In the genomic region with DNA sequence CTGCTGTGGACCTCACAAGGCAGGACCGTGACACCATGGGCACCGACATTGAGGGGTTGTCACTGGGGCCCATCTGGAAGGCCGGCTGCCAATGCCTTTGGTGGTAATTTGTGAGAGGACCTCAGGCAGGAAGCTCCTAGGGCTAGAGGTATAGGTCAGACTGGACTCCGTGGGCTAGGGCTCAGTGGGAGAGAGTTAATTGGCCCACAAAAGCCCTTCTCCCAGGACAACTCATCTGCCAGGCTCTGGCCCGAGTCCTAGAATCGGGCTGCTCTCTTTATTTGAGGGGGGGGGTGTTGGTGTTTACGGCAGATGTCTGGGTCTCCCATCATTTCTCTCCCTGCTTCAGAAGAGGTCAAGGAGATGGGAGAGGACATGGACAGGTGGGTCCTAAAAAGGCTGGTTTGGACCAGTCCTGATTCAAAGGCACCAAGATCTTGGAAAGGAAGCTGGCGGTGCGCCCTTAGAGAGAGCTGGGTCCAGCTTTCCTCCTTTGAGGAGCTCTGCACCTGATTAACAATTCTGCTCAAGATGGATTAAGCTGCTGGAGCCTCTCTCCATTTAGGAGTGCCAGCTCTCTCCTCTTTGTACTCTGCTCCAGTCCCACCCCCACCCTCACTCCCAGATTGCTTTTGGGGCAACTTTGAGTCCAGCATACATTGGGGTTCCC, we compare ENCODE assay signal across 16 mouse cellular contexts.
DNase-seq lines count a peak whose midpoint lies in the region; ATAC-seq lines count a peak whose summit lies in the region.
"Had no signal": no experiment of that assay in that cellular context is flagged by ENCODE, and none has a peak within 500 bp of the region (broad histone marks: within the 10 kb centered on the region; RNA-seq: fewer than 3 reads in every experiment).

No protein-coding gene starts in this region.

- no peaks in the 10 kb centered on the region for H3K27me3 ChIP-seq in forebrain, embryonic 16.5 days (replicated peaks; ENCODE audit: control insufficient read depth, insufficient read depth, low read length)
- H3K27me3 ChIP-seq in forebrain, embryonic 11.5 days (ENCODE audit: control insufficient read depth, insufficient read depth, low read length) = no peaks in the 10 kb centered on the region
- no peaks in the 10 kb centered on the region for H3K27me3 ChIP-seq in midbrain, embryonic 16.5 days (ENCODE audit: control insufficient read depth, insufficient read depth, low read depth, low read length)
- no peaks in the 10 kb centered on the region for H3K27me3 ChIP-seq in midbrain, embryonic 11.5 days (ENCODE audit: control insufficient read depth, insufficient read depth, low read length)
- H3K27me3 ChIP-seq: CH12.LX; intestine, embryonic 15.5 days; liver, embryonic 12.5 days; midbrain, embryonic 13.5 days; Patski; stomach, embryonic 15.5 days had no signal

- H3K4me1 ChIP-seq in forebrain, embryonic 16.5 days (replicated peaks; ENCODE audit: control insufficient read depth, insufficient read depth, low read length) = peaks cover 20% of the 10 kb centered on the region
- no peaks in the 10 kb centered on the region for H3K4me1 ChIP-seq in forebrain, embryonic 11.5 days (replicated peaks; ENCODE audit: control insufficient read depth, insufficient read depth, low read length)
- H3K4me1 ChIP-seq in midbrain, embryonic 16.5 days (ENCODE audit: control insufficient read depth, insufficient read depth, low read length) = no peaks in the 10 kb centered on the region; the same call in 1 of the 2 replicates
- H3K4me1 ChIP-seq in midbrain, embryonic 11.5 days (ENCODE audit: control insufficient read depth, insufficient read depth, low read length) = no peaks in the 10 kb centered on the region
- H3K4me1 ChIP-seq: liver, embryonic 12.5 days had no signal

- 68% methylated on average over 9 of the region's 9 CpGs for WGBS in forebrain, embryonic 16.5 days
- 79% methylated on average over 9 of the region's 9 CpGs for WGBS in forebrain, embryonic 11.5 days
- WGBS in midbrain, embryonic 16.5 days = 71% methylated on average over 9 of the region's 9 CpGs
- 85% methylated on average over 9 of the region's 9 CpGs for WGBS in midbrain, embryonic 11.5 days

- H3K9me3 ChIP-seq in forebrain, embryonic 16.5 days (ENCODE audit: control insufficient read depth, low read length) = no peaks in the 10 kb centered on the region
- H3K9me3 ChIP-seq in forebrain, embryonic 11.5 days (ENCODE audit: control insufficient read depth, low read length) = no peaks in the 10 kb centered on the region
- H3K9me3 ChIP-seq in midbrain, embryonic 16.5 days (replicated peaks; ENCODE audit: control insufficient read depth, low read length, poor library complexity, severe bottlenecking) = no peaks in the 10 kb centered on the region
- H3K9me3 ChIP-seq in midbrain, embryonic 11.5 days (ENCODE audit: control insufficient read depth, low read length) = no peaks in the 10 kb centered on the region
- H3K9me3 ChIP-seq: intestine, embryonic 15.5 days; liver, embryonic 12.5 days; midbrain, embryonic 13.5 days; stomach, embryonic 15.5 days had no signal

- no peak overlapping the region for H3K9ac ChIP-seq in forebrain, embryonic 16.5 days (replicated peaks; ENCODE audit: low read depth, low read length)
- no peak overlapping the region for H3K9ac ChIP-seq in forebrain, embryonic 11.5 days (ENCODE audit: low read length)
- no peak overlapping the region for H3K9ac ChIP-seq in midbrain, embryonic 16.5 days (ENCODE audit: low read depth, low read length)
- H3K9ac ChIP-seq in midbrain, embryonic 11.5 days (ENCODE audit: low read length) = no peak overlapping the region
- H3K9ac ChIP-seq: intestine, embryonic 15.5 days; liver, embryonic 12.5 days; midbrain, embryonic 13.5 days; stomach, embryonic 15.5 days had no signal

- no peak overlapping the region for H3K4me3 ChIP-seq in forebrain, embryonic 16.5 days (replicated peaks; ENCODE audit: low read length)
- no peak overlapping the region for H3K4me3 ChIP-seq in forebrain, embryonic 11.5 days (ENCODE audit: low read depth, low read length)
- no peak overlapping the region for H3K4me3 ChIP-seq in midbrain, embryonic 16.5 days (ENCODE audit: low read depth, low read length)
- H3K4me3 ChIP-seq in midbrain, embryonic 11.5 days (ENCODE audit: low read depth, low read length) = no peak overlapping the region
- H3K4me3 ChIP-seq: intestine, embryonic 15.5 days; liver, embryonic 12.5 days; midbrain, embryonic 13.5 days; stomach, embryonic 15.5 days had no signal

- H3K27ac ChIP-seq in forebrain, embryonic 16.5 days (ENCODE audit: low read length) = peak overlapping the region; percentile 20; the same call in 1 of the 2 replicates
- no peak overlapping the region for H3K27ac ChIP-seq in forebrain, embryonic 11.5 days (ENCODE audit: low read depth, low read length)
- H3K27ac ChIP-seq in midbrain, embryonic 16.5 days (ENCODE audit: low read length) = 0 out of 2 replicates have a peak overlapping the region, but pooled peaks have one; percentile 29
- no peak overlapping the region for H3K27ac ChIP-seq in midbrain, embryonic 11.5 days (ENCODE audit: low read depth, low read length)
- H3K27ac ChIP-seq: intestine, embryonic 15.5 days; liver, embryonic 12.5 days; midbrain, embryonic 13.5 days; stomach, embryonic 15.5 days had no signal

- H3K36me3 ChIP-seq in forebrain, embryonic 16.5 days (ENCODE audit: control insufficient read depth, insufficient read depth) = no peaks in the 10 kb centered on the region
- no peaks in the 10 kb centered on the region for H3K36me3 ChIP-seq in forebrain, embryonic 11.5 days (ENCODE audit: control insufficient read depth, insufficient read depth, low read length)
- H3K36me3 ChIP-seq in midbrain, embryonic 16.5 days (ENCODE audit: control insufficient read depth, insufficient read depth, low read length) = no peaks in the 10 kb centered on the region
- no peaks in the 10 kb centered on the region for H3K36me3 ChIP-seq in midbrain, embryonic 11.5 days (ENCODE audit: control insufficient read depth, insufficient read depth, low read length)
- H3K36me3 ChIP-seq: intestine, embryonic 15.5 days; liver, embryonic 12.5 days; midbrain, embryonic 13.5 days; stomach, embryonic 15.5 days had no signal

- H3K4me2 ChIP-seq in forebrain, embryonic 16.5 days (ENCODE audit: low read length) = no peak overlapping the region
- H3K4me2 ChIP-seq in forebrain, embryonic 11.5 days (ENCODE audit: low read depth, low read length, severe bottlenecking) = no peak overlapping the region
- no peak overlapping the region for H3K4me2 ChIP-seq in midbrain, embryonic 16.5 days (ENCODE audit: low read length)
- H3K4me2 ChIP-seq in midbrain, embryonic 11.5 days = no peak overlapping the region
- H3K4me2 ChIP-seq: intestine, embryonic 15.5 days; liver, embryonic 12.5 days; midbrain, embryonic 13.5 days; stomach, embryonic 15.5 days had no signal

- DNase-seq in forebrain, embryonic 11.5 days (ENCODE audit: low spot score) = no peak
- no peak for DNase-seq in midbrain, embryonic 11.5 days (ENCODE audit: low spot score, missing footprints)
- peak; percentile 54 to 59 for DNase-seq in layer of hippocampus, postnatal 14 days (ENCODE audit: low spot score in 2 of 2)
- DNase-seq in embryo, embryonic 11 days = no peak
- DNase-seq in ovary, postnatal 10 days (ENCODE audit: low spot score) = no peak
- DNase-seq: kidney, postnatal 10 days; lung, postnatal 10 days; thymus, postnatal 14 days had no signal

- ATAC-seq in forebrain, embryonic 16.5 days = no peak
- ATAC-seq in forebrain, embryonic 11.5 days (replicated peaks; ENCODE audit: low FRiP score) = no peak
- ATAC-seq in midbrain, embryonic 16.5 days = peak; percentile 57; the same call in 1 of the 2 replicates
- no peak for ATAC-seq in midbrain, embryonic 11.5 days (ENCODE audit: low FRiP score)
- ATAC-seq: intestine, embryonic 15.5 days; liver, embryonic 12.5 days; midbrain, embryonic 13.5 days; Patski had no signal

Comparison
In these comparisons a context has a peak if more than half of its experiments do, and no peak if none do; other contexts are left out.
1. H3K27ac ChIP-seq: peak in forebrain, embryonic 16.5 days (single experiment) and midbrain, embryonic 16.5 days (single experiment); none in forebrain, embryonic 11.5 days (single experiment) and midbrain, embryonic 11.5 days (single experiment).
2. DNase-seq: peak in layer of hippocampus, postnatal 14 days (2 of 2); none in forebrain, embryonic 11.5 days (single experiment), midbrain, embryonic 11.5 days (single experiment), embryo, embryonic 11 days (single experiment) and ovary, postnatal 10 days (single experiment).